Mouse (Mus musculus) kidney, postnatal 0 days (tissue): ENCODE measurements around the gene Clec2i. TPM values are rescaled to one million over a fixed set of nuclear protein-coding genes. Genes with fewer than 3 reads are reported as not detected.
"Not testable (repeated sequence)": the region's sequence is repeated elsewhere in the genome, so short reads cannot be mapped to it uniquely, and the experiment has no call there.

ENCODE experiments used
- ATAC-seq: fragments of 200-750 bp; cut with Nextera tagmentation; replicated peaks from 2 replicates; pipeline ENCODE4 v1.8.0; 2017; ENCODE audit warnings: low read depth, moderate number of reproducible peaks, moderate TSS enrichment, moderate library complexity; ENCODE audit not compliant: low FRiP score
- DNase-seq: peaks from one replicate; pipeline ENCODE4 v3.0.0-alpha.2; 2016; ENCODE audit warnings: low spot score
- H3K27ac ChIP-seq: fragments of 300-500 bp; sonication (generic); 2 replicates; pipeline ENCODE4 v1.5.1; 2014; ENCODE audit warnings: mild to moderate bottlenecking
- H3K27me3 ChIP-seq: fragments of 300-500 bp; sonication (generic); 2 replicates; pipeline ENCODE4 v1.6.1; 2014; ENCODE audit warnings: low read length, mixed read lengths; ENCODE audit not compliant: insufficient read depth
- H3K36me3 ChIP-seq: fragments of 300-500 bp; sonication (generic); 2 replicates; pipeline ENCODE4 v1.6.1; 2014; ENCODE audit warnings: low read length, mixed read lengths; ENCODE audit not compliant: insufficient read depth
- H3K4me1 ChIP-seq: fragments of 300-500 bp; sonication (generic); replicated peaks from 2 replicates; pipeline ENCODE4 v1.6.1; 2014; ENCODE audit warnings: antibody characterized with exemption, low read length, mixed read lengths; ENCODE audit not compliant: insufficient read depth
- H3K4me2 ChIP-seq: fragments of 300-500 bp; sonication (generic); 2 replicates; pipeline ENCODE4 v1.6.1; 2014; ENCODE audit warnings: mild to moderate bottlenecking, low read length, moderate library complexity, mixed read lengths
- H3K4me3 ChIP-seq: fragments of 300-500 bp; sonication (generic); replicated peaks from 2 replicates; pipeline ENCODE4 v1.5.1; 2014; ENCODE audit warnings: low read depth, low read length
- H3K9ac ChIP-seq: fragments of 300-500 bp; sonication (generic); 2 replicates; pipeline ENCODE4 v1.6.1; 2014; ENCODE audit warnings: low read depth, low read length
- H3K9me3 ChIP-seq: fragments of 300-500 bp; sonication (generic); replicated peaks from 2 replicates; pipeline ENCODE4 v1.6.1; 2016; ENCODE audit warnings: low read length, inconsistent platforms, mixed read lengths
- CTCF ChIP-seq: IDR thresholded peaks from 2 replicates; pipeline ENCODE4 v1.5.1; 2016; ENCODE audit warnings: antibody characterized with exemption, low read depth, mild to moderate bottlenecking, moderate library complexity
- WGBS: fragments of 180-500 bp; shearing (Covaris S2); extraction: QIAGEN DNeasy Blood & Tissue Kit; methylation state at CpG from one replicate; pipeline ENCODE4 v1.1.7; 2014; 5-methylcytosine and 5-hydroxymethylcytosine counted together
- polyA plus RNA-seq: library from polyadenylated mRNA; unstranded; fragments of >200 nt; fragmentation: Nextera tagmentation; extraction: Ambion mirVana; gene quantifications from 2 replicates; pipeline ENCODE4 v1.2.1, GENCODE M21; 2015

Clec2i gene
- polyA plus RNA-seq, 1 experiment from 2014 or later, result 0.12 TPM

- DNase-seq (no peak), ATAC-seq (no peak)
- 87% methylated on average over 1 of the region's 1 CpGs for WGBS
- H3K36me3 ChIP-seq, result no peaks in the 10 kb centered on the region
- no peak for TF ChIP-seq CTCF
- no peak overlapping the region for H3K4me2 ChIP-seq
- no peak overlapping the region for H3K9ac ChIP-seq
- no peak overlapping the region for H3K4me3 ChIP-seq
- no peaks in the 10 kb centered on the region for H3K9me3 ChIP-seq
- H3K27ac ChIP-seq, result no peak overlapping the region
- H3K4me1 ChIP-seq, result no peaks in the 10 kb centered on the region
- H3K27me3 ChIP-seq, result no peaks in the 10 kb centered on the region
These were observed 15.3 kb upstream of the Clec2i start for GRCm38 (mm10) chr6:128871910-128872610.

GRCm38 (mm10) chr6:128888834-128889233 lies 1.4 kb downstream of the Clec2i start:
- H3K4me1 ChIP-seq, result no peaks in the 10 kb centered on the region
- no peak for ATAC-seq
- H3K4me3 ChIP-seq, result no peak overlapping the region
- H3K27me3 ChIP-seq, result no peaks in the 10 kb centered on the region
- H3K9me3 ChIP-seq, result no peaks in the 10 kb centered on the region
- 77% methylated on average over 5 of the region's 5 CpGs for WGBS
- no peak overlapping the region for H3K9ac ChIP-seq
- no peak for TF ChIP-seq CTCF
- DNase-seq, result no peak
- no peak overlapping the region for H3K27ac ChIP-seq
- H3K4me2 ChIP-seq, result no peak overlapping the region
- H3K36me3 ChIP-seq, result no peaks in the 10 kb centered on the region

- 74% methylated on average over 2 of the region's 2 CpGs for WGBS
These were observed 3.6 kb downstream of the Clec2i start, which contains the start of gene BC035044 for GRCm38 (mm10) chr6:128890948-128891355. TSS of gene BC035044 (minus strand) at chr6:128891126.

GRCm38 (mm10) chr6:128895404-128896001 lies 8.1 kb downstream of the Clec2i start:
- no peaks in the 10 kb centered on the region for H3K36me3 ChIP-seq
- no peak overlapping the region for H3K27ac ChIP-seq
- no peaks in the 10 kb centered on the region for H3K9me3 ChIP-seq
- 78% methylated on average over 3 of the region's 3 CpGs for WGBS
- DNase-seq (no peak), ATAC-seq (no peak)
- no peak overlapping the region for H3K4me3 ChIP-seq
- no peak overlapping the region for H3K4me2 ChIP-seq
- H3K9ac ChIP-seq, result no peak overlapping the region
- TF ChIP-seq CTCF, result no peak
- H3K4me1 ChIP-seq, result no peaks in the 10 kb centered on the region
- H3K27me3 ChIP-seq, result no peaks in the 10 kb centered on the region

More at GRCm38 (mm10) chr6:128890948-128891355, 3.6 kb downstream of the Clec2i start, which contains the start of gene BC035044:
- no peak for ATAC-seq
- Histone ChIP-seq H3K36me3 (no peaks in the 10 kb centered on the region), H3K27me3 (no peaks in the 10 kb centered on the region), H3K27ac (no peak within 1 kb of the TSS), H3K4me2 (no peak within 1 kb of the TSS), H3K4me3 (no peak within 1 kb of the TSS), H3K4me1 (no peaks in the 10 kb centered on the region), H3K9me3 (no peaks in the 10 kb centered on the region), H3K9ac (no peak within 1 kb of the TSS)
- no peak for TF ChIP-seq CTCF
- DNase-seq, result no peak

- Histone ChIP-seq H3K4me1 (no peaks in the 10 kb centered on the region), H3K36me3 (no peaks in the 10 kb centered on the region), H3K4me2 (no peak overlapping the region), H3K4me3 (no peak overlapping the region), H3K9me3 (no peaks in the 10 kb centered on the region), H3K27ac (no peak overlapping the region), H3K27me3 (no peaks in the 10 kb centered on the region), H3K9ac (no peak overlapping the region)
- DNase-seq, result no peak
- ATAC-seq, result no peak
- peak; percentile 10; the same call in 1 of the 2 replicates for TF ChIP-seq CTCF
- 68% methylated on average over 2 of the region's 2 CpGs for WGBS
These were observed 12.7 kb downstream of the Clec2i start for GRCm38 (mm10) chr6:128900044-128900443.

- not testable (repeated sequence) for H3K36me3 ChIP-seq, DNase-seq, H3K9ac ChIP-seq, H3K4me3 ChIP-seq, H3K27ac ChIP-seq, H3K4me1 ChIP-seq, H3K9me3 ChIP-seq, H3K27me3 ChIP-seq, H3K4me2 ChIP-seq, ATAC-seq
- 88% methylated on average over 6 of the region's 6 CpGs for WGBS
These were observed 13.6 kb downstream of the Clec2i start for GRCm38 (mm10) chr6:128900796-128901552.
